Mouse (Mus musculus) megakaryocyte, embryonic 14.5 days (primary cell): Measurements from ENCODE around the gene Itga9.

Experiments
- FLI1 ChIP-seq: IDR thresholded peaks from 2 replicates; pipeline ENCODE4 v1.6.1; 2012; ENCODE audit warnings: low read length, inconsistent platforms, mixed read lengths
- GATA1 ChIP-seq: IDR thresholded peaks from 3 replicates; pipeline ENCODE4 v1.6.1; 2012; ENCODE audit warnings: mixed read lengths, low read length, inconsistent platforms, borderline replicate concordance

- no peak for TF ChIP-seq GATA1
- no peak for TF ChIP-seq FLI1
Observed at GRCm38 (mm10) chr9:118883150-118883549, 276.7 kb downstream of the Itga9 start.
